Mouse (Mus musculus) spleen, adult 2 months (tissue): ENCODE measurements at regions not wholly inside any gene's neighbourhood (a gene's known extent, or its start where the extent isn't known, plus 50 kb on each side); places are given as distances from the start of the nearest gene placed in this dataset.

Experiments used
- CTCF ChIP-seq: fragments of 200-500 bp; IDR thresholded peaks from 2 replicates; pipeline ENCODE4 v1.5.1; 2011; ENCODE audit warnings: mild to moderate bottlenecking, inconsistent platforms; ENCODE audit not compliant: insufficient read depth, insufficient read length, insufficient replicate concordance; ENCODE audit errors: extremely low read depth
- POLR2A ChIP-seq: fragments of 200-500 bp; IDR thresholded peaks from 2 replicates; pipeline ENCODE4 v1.6.1; 2011; ENCODE audit warnings: low read depth, low read length, inconsistent platforms

- TF ChIP-seq CTCF (no peak), POLR2A (no peak)
These were observed 165.3 kb upstream of the Smim15 start for GRCm38 (mm10) chr13:107878980-107879379.
